Mouse (Mus musculus) brown adipose tissue, adult 24 weeks (tissue): Measurements from ENCODE around the gene Acap1. TPM values are rescaled to one million over a fixed set of nuclear protein-coding genes. Genes with fewer than 3 reads are reported as not detected.

Source experiments
- H3K27ac ChIP-seq: fragments of 200-500 bp; replicated peaks from 2 replicates; pipeline ENCODE4 v1.5.1; 2012; ENCODE audit warnings: low read depth, mild to moderate bottlenecking, low read length
- H3K4me1 ChIP-seq: fragments of 200-500 bp; 2 replicates; pipeline ENCODE4 v1.6.1; 2012; ENCODE audit warnings: low read length, mixed read lengths; ENCODE audit not compliant: control insufficient read depth, insufficient read depth, insufficient read length
- H3K4me3 ChIP-seq: fragments of 200-500 bp; 2 replicates; pipeline ENCODE4 v1.5.1; 2012; ENCODE audit warnings: low read depth, mild to moderate bottlenecking, low read length, moderate library complexity; ENCODE audit not compliant: insufficient read depth
- polyA plus RNA-seq: library from polyadenylated mRNA; stranded (reverse); fragments of >200 nt; gene quantifications from 2 replicates; pipeline ENCODE4 v1.2.4, GENCODE M21; 2012; ENCODE audit not compliant: missing spikeins, insufficient read depth, insufficient read length

Gene Acap1
- not detected in 2 replicates for polyA plus RNA-seq

GRCm38 (mm10) chr11:69895291-69895690 is at the start of gene Acap1:
Gene Acap1 (minus strand): TSS chr11:69895539.
- Histone ChIP-seq H3K4me3 (no peak within 1 kb of the TSS), H3K4me1 (peaks cover under 1% of the 10 kb centered on the region; the same call in 1 of the 2 replicates), H3K27ac (no peak within 1 kb of the TSS)

GRCm38 (mm10) chr11:69940962-69941361 is 45.6 kb upstream of the Acap1 start:
- Histone ChIP-seq H3K4me1 (peaks cover 24% of the 10 kb centered on the region), H3K4me3 (no peak overlapping the region), H3K27ac (no peak overlapping the region)

GRCm38 (mm10) chr11:69939731-69940130 is 44.4 kb upstream of the Acap1 start:
- H3K4me3 ChIP-seq, result no peak overlapping the region
- peaks cover 15% of the 10 kb centered on the region for H3K4me1 ChIP-seq
- peak overlapping the region; percentile 72 for H3K27ac ChIP-seq

GRCm38 (mm10) chr11:69939181-69939580 is 43.8 kb upstream of the Acap1 start:
- peaks cover 12% of the 10 kb centered on the region for H3K4me1 ChIP-seq
- peak overlapping the region; percentile 72 for H3K27ac ChIP-seq
- H3K4me3 ChIP-seq, result no peak overlapping the region

GRCm38 (mm10) chr11:69938401-69938979 is 43.2 kb upstream of the Acap1 start:
- H3K27ac ChIP-seq, result peak overlapping the region; percentile 88

GRCm38 (mm10) chr11:69937834-69938233 is 42.5 kb upstream of the Acap1 start:
- Histone ChIP-seq H3K4me3 (no peak overlapping the region), H3K4me1 (peaks cover 12% of the 10 kb centered on the region), H3K27ac (peak overlapping the region; percentile 88)

More at GRCm38 (mm10) chr11:69938401-69938979, 43.2 kb upstream of the Acap1 start:
- Histone ChIP-seq H3K4me1 (peaks cover 12% of the 10 kb centered on the region), H3K4me3 (no peak overlapping the region)

GRCm38 (mm10) chr11:69937385-69937784 is 42.0 kb upstream of the Acap1 start:
- Histone ChIP-seq H3K4me1 (peaks cover 12% of the 10 kb centered on the region), H3K27ac (peak overlapping the region; percentile 88), H3K4me3 (0 out of 2 replicates have a peak overlapping the region, but pooled peaks have one; percentile 46)

GRCm38 (mm10) chr11:69936714-69937347 is 41.5 kb upstream of the Acap1 start:
- H3K27ac ChIP-seq, result peak overlapping the region; percentile 47
- H3K4me1 ChIP-seq, result peaks cover 12% of the 10 kb centered on the region
- peak overlapping the region; percentile 46 for H3K4me3 ChIP-seq

- peak overlapping the region; percentile 47; the same call in 1 of the 2 replicates for H3K27ac ChIP-seq
- peak overlapping the region; percentile 46 for H3K4me3 ChIP-seq
- peaks cover 12% of the 10 kb centered on the region for H3K4me1 ChIP-seq
Measured at GRCm38 (mm10) chr11:69936156-69936555, 40.8 kb upstream of the Acap1 start.

- Histone ChIP-seq H3K4me3 (peak within 1 kb of the TSS; percentile 46), H3K27ac (peak within 1 kb of the TSS; percentile 47), H3K4me1 (peaks cover 12% of the 10 kb centered on the region)
Measured at GRCm38 (mm10) chr11:69935137-69935879, 40.0 kb upstream of the Acap1 start, which contains the start of gene Ybx2. Gene Ybx2 (plus strand): TSS chr11:69935796.

- peaks cover 10% of the 10 kb centered on the region for H3K4me1 ChIP-seq
- H3K4me3 ChIP-seq, result no peak overlapping the region
- H3K27ac ChIP-seq, result no peak overlapping the region
Measured at GRCm38 (mm10) chr11:69934681-69935080, 39.3 kb upstream of the Acap1 start.

- Histone ChIP-seq H3K4me3 (no peak overlapping the region), H3K4me1 (peaks cover 6% of the 10 kb centered on the region; the same call in 1 of the 2 replicates), H3K27ac (no peak overlapping the region)
Measured at GRCm38 (mm10) chr11:69934169-69934568, 38.8 kb upstream of the Acap1 start.

GRCm38 (mm10) chr11:69933066-69933465 is 37.7 kb upstream of the Acap1 start:
- H3K27ac ChIP-seq, result no peak overlapping the region
- H3K4me3 ChIP-seq, result no peak overlapping the region
- H3K4me1 ChIP-seq, result 0 out of 2 replicates have a peak, but pooled peaks cover 1% of the 10 kb centered on the region

- Histone ChIP-seq H3K4me3 (no peak overlapping the region), H3K27ac (no peak overlapping the region), H3K4me1 (no peaks in the 10 kb centered on the region)
Measured at GRCm38 (mm10) chr11:69932254-69932653, 36.9 kb upstream of the Acap1 start.

GRCm38 (mm10) chr11:69931769-69932168 is 36.4 kb upstream of the Acap1 start:
- Histone ChIP-seq H3K27ac (no peak overlapping the region), H3K4me3 (no peak overlapping the region), H3K4me1 (no peaks in the 10 kb centered on the region)
